Mouse (Mus musculus) stomach, postnatal 0 days (tissue): ENCODE data around the gene Ambn.

Source experiments
- CTCF ChIP-seq: IDR thresholded peaks from 2 replicates; pipeline ENCODE4 v1.5.1; 2016; ENCODE audit warnings: antibody characterized with exemption, low read depth, mild to moderate bottlenecking, moderate library complexity
- EP300 ChIP-seq: optimal IDR thresholded peaks from 2 replicates; pipeline ENCODE3; 2016; ENCODE audit warnings: antibody characterized with exemption

DNA sequence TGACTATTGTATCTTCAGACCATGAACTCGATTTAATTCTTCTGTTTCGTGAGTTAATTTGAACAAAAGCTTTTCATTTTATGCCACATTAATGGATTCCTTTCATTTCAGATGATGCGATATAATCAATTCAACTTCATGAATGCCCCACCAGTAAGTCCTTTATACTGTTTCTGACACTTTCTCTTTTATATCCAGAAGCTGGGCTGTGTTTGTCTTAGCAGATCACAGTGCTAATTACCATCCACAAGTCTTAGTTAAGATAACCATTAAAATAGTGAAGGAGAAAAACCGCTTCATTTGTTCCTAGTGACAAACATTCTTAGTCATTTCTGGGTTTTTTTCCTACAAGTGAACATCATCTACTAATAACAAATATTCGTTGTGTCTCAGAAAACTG, 35.3 kb downstream of the Ambn start:
- no peak for TF ChIP-seq CTCF
- TF ChIP-seq EP300 = no peak
